Mouse (Mus musculus) embryo, embryonic 11 days (tissue): Measurements from ENCODE around the gene Numbl.

Experiments
- DNase-seq: peaks from one replicate; pipeline ENCODE4 v3.0.0-alpha.2; 2015

The Numbl gene

DNA sequence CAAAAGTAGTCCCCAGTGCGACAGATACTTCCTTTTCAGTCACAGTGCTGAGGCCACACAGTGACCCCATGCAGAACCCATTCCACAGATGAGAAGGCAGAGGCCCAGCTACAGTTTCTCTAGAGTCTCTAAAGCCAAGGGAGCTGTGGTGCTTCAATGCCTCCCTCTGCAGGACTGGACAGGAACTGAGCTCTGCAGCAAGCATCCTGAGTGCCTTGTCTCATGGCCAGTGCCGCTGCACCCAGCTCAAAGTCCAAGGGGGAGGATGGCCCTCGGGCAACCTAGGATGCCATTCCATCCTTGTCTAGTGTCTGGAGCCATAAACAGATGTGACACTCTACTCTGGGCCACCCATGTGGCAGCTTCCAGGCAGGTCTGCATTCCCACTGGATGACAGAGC is 2.5 kb upstream of the Numbl start:
- peak; percentile 24 for DNase-seq

DNA sequence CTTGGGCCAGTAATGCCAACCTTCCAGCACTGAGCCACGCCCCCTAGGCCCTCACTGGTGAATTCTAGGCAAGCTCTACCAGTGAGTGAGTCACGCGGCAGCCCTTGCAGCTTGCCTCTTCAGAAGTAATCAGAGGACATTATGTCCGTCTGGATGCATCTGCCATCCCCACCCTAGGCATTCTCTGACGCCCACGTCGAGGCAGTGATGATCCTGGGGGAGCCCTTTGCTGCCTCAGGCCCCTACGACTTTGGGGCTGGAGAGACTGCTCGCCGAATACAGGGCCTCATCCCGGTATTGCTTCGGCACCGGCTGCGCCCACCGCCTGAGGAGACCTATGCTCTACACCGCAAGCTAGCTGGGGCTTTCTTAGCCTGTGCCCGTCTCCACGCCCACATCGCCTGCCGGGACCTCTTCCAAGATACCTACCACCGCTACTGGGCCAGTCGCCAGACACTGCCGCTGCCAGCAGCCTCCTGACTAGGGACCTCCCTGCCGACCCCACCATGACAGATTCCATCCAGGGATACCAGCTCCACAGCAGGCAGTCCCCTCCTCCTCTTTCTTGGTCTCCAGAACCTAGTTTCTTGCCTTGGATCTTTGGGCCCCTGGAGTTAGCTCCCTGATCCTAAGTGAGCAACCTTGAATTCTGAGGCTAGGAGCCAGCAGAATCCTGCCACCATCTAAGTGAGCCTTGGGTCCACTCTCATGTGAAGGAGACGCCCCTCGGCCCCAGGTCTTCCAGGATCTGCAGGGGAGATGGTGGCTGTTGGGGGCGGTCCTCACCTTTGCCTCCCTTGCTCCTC is 984 bp upstream of the Numbl start:
- peak; percentile 59 for DNase-seq

DNA sequence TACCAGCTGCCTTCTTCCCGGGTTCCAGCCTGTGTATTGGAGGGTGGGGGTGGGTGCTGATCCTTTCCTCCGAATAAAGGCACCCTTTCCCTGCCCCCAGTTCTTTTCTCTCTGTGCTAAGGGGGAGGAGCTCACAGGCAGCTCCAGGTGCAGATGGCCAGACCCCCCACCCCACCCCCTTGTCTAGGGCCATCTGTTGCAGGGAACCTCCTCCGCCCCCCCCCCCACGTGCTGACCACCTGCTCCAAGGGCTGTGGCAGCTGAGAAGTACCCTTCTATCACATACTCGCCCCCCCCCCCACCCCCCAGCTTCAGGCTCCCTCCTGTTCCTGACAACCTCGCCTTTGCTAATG is 405 bp upstream of the Numbl start:
- DNase-seq, result peak; percentile 53

DNA sequence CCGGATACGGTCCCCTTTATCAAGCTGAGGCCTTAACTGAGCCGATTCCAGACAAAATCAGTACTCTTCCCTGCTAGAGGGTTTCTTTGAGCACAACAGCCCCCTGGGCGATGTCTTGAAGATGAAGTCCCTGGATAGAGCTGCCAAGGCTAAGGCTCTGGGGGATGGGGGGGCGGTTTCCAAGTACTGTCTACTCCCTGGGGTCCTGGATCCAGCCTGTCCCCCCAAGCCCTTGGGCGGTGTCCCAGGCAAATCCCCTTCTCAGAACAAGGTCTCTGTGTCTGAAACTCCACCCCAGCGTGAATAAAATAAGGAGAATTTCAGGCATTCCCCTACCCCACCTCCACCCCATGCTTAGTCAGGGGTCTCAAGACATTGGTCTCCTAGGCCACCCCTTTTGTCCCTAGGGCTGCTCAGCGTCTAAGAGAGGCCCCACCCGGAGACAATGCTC is 1.1 kb downstream of the Numbl start:
- DNase-seq, result peak; percentile 50

DNA sequence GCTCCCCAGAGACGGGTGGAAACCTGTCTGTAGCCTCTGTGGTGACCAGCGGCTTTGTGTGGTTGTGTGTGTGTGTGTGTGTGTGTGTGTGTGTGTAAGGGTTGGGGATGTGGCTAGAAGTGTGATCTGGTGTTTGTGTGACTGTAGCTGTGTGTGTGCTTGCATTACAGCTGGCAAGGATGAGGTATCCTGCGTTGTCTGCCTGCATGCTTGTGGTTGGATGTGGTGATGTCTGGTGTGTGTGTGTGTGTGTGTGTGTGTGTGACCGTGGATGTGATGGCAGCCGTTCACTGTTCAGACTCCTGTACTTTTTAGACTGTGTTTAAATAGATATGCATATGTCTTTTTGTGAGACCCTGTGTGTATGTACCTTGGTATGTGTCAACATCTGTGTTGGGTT is 1.5 kb downstream of the Numbl start:
- no peak for DNase-seq

DNA sequence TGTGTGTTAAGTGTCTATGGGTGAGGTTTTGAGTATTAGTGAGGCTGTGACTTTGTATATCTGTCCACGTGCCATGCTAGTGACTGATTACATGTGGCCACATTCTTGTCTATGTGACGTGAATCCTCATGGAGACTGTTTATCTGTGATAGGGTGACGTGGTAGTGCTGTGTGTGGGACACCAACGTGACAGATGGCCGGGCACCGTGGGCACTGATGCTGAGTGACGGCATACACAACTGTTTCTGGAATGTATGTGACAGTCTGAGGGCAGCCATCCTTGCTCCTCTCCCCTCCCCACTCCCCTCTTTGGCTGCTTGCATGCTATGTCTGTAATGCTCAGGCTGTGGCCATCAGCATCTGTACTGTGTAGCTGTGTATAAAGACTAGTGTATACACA is 2.6 kb downstream of the Numbl start:
- no peak for DNase-seq

DNA sequence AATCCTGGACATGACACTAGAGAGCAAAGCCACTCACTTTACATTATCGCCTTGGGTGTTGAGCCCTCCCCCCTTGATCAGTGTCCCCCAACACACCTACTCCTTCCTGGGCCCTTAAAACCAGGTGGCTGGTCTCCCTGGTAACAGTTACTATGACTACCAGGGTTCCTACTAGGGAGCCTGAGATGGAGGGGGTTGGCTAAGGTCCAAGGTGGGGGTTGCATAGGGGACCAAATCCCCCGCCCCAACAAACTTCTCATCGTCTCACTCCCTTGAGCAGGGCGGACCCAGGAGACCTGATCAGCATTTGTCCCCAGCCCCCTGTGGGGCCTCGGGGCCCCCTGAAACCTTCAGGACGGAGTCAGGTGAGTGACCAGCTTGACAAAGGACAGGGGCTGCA is 3.7 kb downstream of the Numbl start:
- no peak for DNase-seq

DNA sequence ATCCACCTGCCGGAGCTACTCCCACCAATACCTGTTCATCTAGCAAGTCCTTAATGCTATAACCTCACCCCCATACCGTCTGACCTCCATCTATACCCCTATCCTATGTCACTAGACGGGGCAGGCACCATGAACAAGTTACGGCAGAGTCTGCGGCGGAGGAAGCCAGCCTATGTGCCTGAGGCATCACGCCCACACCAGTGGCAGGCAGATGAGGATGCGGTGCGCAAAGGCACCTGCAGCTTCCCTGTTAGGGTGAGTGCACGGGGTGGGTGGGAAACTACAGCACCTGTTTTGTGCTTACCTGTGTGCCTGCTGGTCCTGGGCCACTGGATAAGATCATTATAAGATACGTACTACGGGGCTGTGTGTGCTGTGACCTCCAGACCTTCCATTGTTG is 6.5 kb downstream of the Numbl start:
- no peak for DNase-seq

DNA sequence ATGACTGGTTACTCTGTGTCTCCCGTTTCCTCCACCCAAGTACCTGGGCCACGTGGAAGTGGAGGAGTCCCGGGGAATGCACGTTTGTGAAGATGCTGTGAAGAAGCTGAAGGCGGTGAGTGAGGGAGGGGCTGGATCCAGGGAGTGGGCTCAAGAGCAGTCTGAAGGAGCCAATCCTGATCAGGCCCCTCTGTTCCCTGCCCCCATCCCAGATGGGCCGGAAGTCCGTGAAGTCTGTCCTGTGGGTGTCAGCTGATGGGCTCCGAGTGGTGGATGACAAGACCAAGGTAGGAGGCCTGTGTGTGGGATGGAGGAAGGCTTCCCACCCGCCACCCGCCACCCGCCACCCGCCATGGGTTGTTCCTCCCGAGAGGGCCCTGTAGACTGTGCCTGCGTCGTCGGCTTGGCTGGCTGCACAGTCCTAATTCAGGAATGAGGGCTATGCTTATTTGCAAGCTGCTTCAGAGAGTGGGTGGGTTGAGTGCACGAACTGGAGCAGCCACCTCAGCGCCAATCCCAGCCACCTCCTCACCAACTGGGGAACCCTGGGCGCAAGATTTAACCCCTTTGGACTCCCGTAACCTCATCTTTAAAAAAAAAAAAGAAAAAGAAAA is 8.4 kb downstream of the Numbl start:
- no peak for DNase-seq

DNA sequence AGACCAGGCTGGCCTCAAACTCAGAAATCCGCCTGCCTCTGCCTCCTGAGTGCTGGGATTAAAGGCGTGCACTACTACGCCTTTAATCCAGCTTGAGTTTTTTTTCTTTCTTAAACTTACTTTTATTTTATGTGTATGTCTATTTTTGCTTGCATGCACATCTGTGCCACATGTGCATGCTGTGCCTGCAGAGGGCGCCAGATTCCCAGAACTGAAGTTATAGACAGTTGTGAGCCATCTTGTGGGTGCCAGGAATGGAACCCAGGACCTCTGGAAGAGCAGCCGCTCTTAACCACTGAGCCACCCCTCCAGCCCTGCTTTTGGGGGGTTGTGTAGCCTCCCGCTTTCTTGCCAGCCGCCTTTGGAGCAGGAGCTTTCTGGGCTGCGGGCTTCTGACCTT is 13.2 kb downstream of the Numbl start:
- no peak for DNase-seq

DNA sequence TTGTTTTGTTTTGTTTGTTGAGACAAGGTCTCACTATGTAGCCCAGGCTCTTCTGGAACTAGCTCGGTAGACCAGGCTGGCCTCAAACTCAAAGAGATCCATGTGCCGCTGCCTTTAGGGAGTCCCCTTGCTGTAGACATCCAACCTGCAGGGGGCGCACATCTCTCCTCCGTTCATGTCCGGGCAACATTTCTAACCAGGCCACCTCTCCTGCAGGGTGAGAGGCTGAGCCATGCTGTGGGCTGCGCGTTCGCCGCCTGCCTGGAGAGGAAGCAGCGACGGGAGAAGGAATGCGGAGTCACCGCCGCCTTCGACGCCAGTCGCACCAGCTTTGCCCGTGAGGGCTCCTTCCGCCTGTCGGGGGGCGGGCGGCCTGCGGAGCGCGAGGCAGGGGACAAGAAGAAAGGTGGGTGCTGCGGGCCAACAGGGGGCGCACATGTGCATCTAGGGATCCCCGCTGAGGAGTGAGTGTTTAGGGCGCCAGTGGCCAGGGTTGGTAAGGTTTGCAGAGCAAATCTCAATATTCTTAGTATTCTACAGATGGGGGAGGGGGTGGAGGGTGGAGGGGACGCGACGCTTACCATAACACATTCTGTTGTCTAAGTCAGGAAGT is 15.6 kb downstream of the Numbl start:
- DNase-seq, result peak; percentile 62

DNA sequence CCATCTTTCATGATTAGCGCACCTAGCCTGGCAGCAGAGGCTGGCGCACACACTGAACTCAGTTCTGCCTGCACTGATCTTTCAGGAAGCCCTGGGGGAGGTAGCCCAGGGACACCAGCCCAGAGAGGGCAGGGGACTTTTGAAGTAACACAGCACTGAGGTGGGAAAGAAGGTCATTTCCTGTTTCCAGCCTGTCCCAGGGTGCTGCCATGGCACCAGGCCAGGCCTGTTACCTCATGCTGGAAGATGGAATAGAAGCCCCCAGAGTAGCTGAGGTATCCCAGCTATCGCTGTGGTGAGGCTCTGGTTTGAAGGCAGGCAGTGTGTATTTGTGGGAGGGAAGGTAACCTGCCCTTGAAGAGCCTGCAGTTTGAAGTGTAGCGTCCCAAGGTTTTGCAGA is 16.7 kb downstream of the Numbl start:
- no peak for DNase-seq

DNA sequence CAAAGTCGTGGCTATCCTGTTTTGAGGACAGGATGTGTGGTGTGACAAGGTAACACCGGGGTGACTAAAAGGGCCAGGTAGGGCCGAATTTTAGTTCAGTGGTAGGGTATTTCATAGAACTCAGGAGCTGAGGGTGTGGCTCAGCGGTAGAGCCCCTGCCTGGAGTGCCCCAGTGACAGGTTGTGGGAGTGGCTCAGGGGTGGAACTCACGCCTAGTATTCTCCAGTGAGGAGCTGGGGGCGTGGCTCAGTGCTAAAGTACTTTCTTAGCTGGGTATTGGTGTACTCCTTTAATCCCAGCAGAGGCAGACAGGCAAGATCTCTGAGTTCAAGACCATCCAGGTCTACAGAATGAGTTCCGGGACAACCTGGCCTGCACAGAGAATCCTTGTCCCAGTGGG is 17.8 kb downstream of the Numbl start:
- no peak for DNase-seq

DNA sequence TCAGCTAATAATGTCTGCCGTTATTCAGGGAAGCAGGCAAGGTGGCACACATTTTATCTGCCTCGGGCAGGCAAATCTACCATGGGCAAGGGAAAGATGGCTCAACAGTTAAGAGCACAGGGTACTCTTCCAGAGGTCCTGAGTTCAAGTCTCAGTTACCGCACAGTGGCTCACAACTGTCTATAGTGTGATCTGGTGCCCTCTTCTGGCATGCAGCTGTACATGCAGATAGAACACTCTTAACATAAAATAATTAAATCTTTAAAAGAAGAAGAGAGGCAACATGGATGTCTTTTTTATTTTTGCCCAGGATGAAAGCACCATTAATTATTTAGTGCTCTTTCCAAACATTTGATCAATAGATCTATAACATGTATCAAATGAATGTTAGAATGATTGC is 19.0 kb downstream of the Numbl start:
- no peak for DNase-seq

DNA sequence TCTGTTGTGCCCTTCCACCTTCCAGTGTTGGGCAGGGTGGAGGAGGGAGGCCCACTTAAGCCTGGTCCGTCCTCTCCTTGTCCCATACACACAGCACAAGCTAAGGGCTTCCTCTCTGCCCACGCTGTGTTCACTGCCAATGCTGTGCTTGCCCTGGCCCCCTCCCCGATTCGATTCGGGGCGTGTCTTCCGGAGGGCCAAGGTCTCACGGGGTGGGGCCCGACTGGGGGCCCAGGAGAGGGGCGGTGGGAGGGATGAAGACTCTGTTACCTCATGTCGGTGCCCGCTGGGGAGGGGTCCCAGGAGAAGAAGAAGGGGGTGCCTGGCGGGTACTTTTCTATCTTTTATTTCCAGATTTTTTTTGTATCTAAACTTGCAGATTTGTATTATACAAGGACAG is 23.5 kb downstream of the Numbl start:
- DNase-seq, result no peak

DNA sequence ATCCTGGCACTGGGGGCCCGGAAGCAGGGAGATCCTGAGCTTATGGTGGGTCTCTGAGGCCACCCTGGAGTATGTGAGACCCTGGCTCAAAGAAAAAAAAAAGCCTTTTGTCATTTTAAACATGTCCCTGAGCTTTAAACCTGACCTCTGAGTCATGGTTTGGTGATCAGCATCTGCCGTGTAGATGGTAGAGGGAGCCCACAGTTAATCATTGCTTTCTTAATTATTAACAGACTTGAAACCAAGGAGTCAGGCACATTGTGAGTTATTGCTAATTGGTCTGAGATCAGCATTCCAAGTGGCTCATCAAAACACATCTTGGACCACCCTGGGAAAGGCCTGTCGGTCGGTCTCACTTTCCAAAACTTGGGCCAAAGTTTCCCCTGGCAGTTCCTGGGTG is 24.0 kb downstream of the Numbl start:
- DNase-seq, result no peak

DNA sequence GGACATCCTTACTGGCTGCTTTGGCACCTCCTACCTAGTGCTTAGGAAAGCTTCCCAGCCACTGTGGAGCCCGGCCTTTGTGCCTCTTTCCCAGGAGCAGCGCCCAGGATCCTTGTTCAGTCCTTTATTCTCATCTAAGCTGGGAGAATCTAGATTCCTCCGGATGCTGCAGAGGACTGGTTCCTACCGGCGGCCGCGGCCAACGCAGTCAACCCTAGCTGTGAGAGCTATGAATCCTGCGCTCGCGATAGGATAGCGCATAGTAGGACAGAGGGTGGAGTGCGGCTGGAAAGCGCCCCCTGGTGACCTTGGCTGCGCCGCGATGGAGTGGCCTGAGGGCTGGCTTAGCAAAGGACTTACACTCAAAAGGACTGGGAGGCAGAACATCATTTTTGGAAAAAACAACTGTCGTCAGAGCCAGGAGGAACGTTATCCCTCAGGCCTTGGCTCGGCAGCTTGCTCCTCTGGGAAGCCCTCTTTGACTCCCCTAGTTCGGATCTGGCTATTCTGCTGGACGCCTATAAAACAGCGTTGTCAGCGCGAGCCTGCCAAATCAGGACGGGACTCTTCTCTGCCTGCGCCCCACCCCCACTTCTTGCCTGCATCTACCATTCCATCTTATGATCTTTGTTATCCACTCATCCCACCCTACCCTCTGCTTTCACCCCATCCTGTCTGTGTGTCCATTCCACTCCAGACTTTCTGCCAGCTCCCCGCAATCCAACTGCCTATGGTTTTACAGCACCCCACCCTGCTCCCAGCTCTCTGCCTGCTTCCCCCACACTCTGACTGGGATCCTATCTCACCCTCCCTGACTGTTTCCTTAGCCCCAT is 26.8 kb downstream of the Numbl start:
- peak; percentile 66 for DNase-seq

DNA sequence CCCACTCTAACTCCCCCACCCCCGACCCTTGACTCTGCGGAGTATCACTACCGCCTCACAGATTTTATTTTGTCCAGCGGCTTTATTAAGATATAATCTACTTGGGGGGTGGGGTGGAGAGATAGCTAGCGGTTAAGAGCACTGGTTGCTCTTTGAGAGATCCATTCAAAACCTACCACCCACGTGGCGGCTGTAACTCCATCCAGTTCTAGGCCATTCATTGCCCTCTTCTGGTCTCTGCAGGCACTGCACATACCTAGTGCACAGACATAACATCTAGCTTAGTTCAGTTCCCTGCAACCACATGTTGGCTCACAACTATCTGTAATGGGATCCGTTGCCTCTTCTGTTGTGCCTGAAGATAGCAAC is 27.4 kb downstream of the Numbl start:
- peak; percentile 85 for DNase-seq

DNA sequence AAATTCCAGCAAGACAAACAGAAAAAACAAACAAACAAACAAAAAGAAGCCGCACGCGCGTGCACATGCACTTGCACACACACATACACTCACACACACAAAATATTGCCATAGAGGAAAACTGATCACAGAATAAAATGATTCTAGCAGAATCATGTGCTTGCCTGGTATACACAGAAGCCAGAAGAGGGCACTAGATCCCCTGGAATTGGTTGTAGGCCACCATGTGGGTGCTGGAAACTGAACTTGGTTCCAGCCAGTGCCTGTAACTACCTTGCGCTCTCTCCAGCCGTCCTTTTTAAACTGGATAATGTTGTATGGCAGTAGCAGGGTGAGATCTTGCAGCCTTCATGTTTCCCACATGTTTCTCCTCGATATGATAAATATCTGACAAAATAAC is 30.5 kb downstream of the Numbl start:
- DNase-seq, result no peak

DNA sequence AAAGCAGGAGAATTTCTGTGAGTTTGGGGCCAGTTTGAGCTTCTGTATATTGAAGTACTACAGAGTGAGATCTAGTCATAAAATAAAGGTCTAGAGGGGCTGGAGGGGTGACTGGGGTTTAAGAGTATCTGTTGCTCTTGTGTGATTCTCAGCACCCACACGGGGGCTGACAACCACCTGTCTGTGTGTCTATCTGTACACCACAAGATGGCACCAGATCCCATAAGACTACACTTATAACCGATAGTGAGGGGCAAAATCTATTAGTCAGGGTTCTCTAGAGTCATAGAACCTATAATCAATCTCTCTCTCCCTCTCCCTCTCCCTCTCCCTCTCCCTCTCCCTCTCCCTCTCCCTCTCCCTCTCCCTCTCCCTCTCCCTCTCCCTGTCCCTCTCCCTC is 32.3 kb downstream of the Numbl start:
- no peak for DNase-seq

DNA sequence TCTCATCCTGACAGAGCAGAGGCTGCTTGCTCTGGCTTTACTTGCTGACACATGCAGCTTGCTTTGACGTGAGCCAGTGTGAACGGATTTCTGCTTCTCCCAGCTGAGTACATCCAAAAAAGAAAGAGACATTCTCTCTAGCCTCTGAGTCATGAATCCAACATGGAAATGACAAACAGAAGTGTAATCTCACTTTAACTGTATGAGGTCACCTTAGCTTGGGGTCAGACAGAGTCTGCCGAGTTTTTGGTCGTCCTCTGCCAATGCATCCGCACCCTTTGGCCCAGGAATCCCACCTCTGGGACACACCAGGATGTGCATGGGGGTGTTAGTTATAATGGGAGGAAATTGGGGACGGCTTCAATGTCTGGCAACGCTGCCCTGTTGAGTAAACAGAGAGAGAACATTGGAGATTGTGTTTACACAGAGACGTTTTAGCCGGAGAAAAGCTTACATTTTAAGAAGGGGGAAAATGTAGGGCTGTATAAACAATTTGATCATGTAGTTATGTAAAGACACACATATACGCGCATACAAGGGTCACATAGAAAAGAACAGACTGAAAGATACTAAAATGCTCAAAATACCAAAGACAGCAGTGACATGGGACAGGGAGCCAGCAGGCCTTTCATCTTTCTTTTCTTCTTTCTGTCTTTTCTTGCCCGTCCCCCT is 33.7 kb downstream of the Numbl start:
- no peak for DNase-seq

DNA sequence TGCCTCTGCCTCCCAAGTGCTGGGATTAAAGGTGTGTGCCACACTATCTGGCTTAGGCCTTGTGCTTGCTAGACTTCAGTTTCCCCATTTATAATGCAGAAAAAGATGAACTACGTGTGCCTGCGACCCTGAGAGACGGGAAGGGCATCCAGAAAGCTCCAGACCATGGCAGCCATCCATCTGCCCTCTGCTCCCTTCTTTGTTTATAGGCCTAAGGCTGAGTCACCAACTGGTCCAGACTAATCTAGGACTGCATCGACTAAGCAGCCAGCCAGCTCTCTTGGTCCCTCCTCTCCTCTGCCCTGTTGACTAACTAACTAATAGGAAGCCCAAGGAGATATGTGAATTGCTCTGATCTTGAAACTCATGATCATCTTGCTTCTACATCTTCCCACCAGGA is 37.7 kb downstream of the Numbl start:
- DNase-seq, result no peak

DNA sequence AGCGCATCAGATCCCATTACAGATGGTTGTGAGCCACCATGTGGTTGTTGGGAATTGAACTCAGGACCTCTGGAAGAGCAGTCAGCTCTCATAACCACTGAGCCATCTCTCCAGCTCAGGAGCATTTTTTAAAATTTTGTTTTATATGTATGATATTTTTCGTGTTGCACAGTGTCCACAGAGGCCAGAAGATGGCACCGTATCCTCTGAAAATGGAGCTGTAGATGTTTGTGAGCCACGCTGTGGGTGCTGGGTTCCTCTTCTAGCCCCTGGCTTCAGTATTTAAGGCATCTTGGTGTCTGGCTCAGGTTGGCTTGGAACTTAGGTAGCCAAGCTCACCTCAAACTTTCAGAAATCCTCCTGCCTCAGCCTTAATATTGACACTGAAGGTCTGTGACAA is 38.3 kb downstream of the Numbl start:
- DNase-seq, result no peak
